Mouse (Mus musculus): ENCODE data around the gene Slco2a1.

GRCm38 (mm10) chr9:103133493-103134124, 145.1 kb downstream of the Slco2a1 start:
- TF ChIP-seq POLR2A (IDR thresholded peaks at IDR 0.05; ENCODE audit: low read depth, low read length) (no peak), CTCF (IDR thresholded peaks at IDR 0.05; ENCODE audit: borderline replicate concordance, insufficient read depth, low read length) (no peak)
